In genomic region chr11:95106440-95107236, GRCm38 (mm10) we compare ENCODE assay signal across 8 mouse cellular contexts. TPM values are rescaled to one million over a fixed set of nuclear protein-coding genes. Genes with fewer than 3 reads are reported as not detected.
DNase-seq lines count a peak whose midpoint lies in the region; ATAC-seq and TF ChIP-seq lines count a peak whose summit lies in the region.

No protein-coding gene starts in this region.

- peaks cover 0 to 1% of the 10 kb centered on the region in 2 experiments; a peak in 2 of 4 replicates for H3K27me3 ChIP-seq in MEL (ENCODE audit: control insufficient read depth in 1 of 2, insufficient read depth in 2 of 2, low read length in 2 of 2)
- H3K27me3 ChIP-seq in forebrain, embryonic 12.5 days: peaks cover 29% of the 10 kb centered on the region
- no peaks in the 10 kb centered on the region for H3K27me3 ChIP-seq in heart, embryonic 16.5 days (ENCODE audit: control insufficient read depth, insufficient read depth, low read length)
- no peaks in the 10 kb centered on the region for H3K27me3 ChIP-seq in lung, embryonic 14.5 days (ENCODE audit: insufficient read depth, low read length)

- H3K9ac ChIP-seq in MEL (ENCODE audit: control insufficient read depth, low read depth, low read length, poor library complexity, severe bottlenecking): no peak overlapping the region
- peak overlapping the region; percentile 12; the same call in 1 of the 2 replicates for H3K9ac ChIP-seq in forebrain, embryonic 12.5 days
- no peak overlapping the region for H3K9ac ChIP-seq in heart, embryonic 16.5 days (ENCODE audit: low read length)
- no peak overlapping the region for H3K9ac ChIP-seq in lung, embryonic 14.5 days

- TF ChIP-seq CTCF in MEL (IDR thresholded peaks at IDR 0.05 in 2 of 3, conservative IDR thresholded peaks at IDR 0.05 in 1 of 3; ENCODE audit: control insufficient read depth in 1 of 3, insufficient read depth in 1 of 3, low read depth in 2 of 3, low read length in 3 of 3, poor library complexity in 1 of 3, severe bottlenecking in 1 of 3): peak; percentile 92 to 99 (median 96)
- peak; percentile 97 for TF ChIP-seq CTCF in lung, embryonic 14.5 days (IDR thresholded peaks at IDR 0.05; ENCODE audit: low read depth)

- DNase-seq in MEL (ENCODE audit: low read depth, low spot score): peak; percentile 68
- peak; percentile 34 for DNase-seq in c-Kit-negative CD71-positive TER-119-positive erythroid progenitor cells, embryonic 14.5 days (ENCODE audit: low read depth, low spot score)
- DNase-seq in kidney, postnatal 25 days: peak; percentile 80 to 89
- peak; percentile 90 for DNase-seq in lung, embryonic 14.5 days
- peak; percentile 78 for DNase-seq in ovary, postnatal 14 days (ENCODE audit: low spot score)
- peak; percentile 60 for DNase-seq in thymus, postnatal 25 days

- H3K4me2 ChIP-seq in forebrain, embryonic 12.5 days: peak overlapping the region; percentile 27; the same call in 1 of the 2 replicates
- H3K4me2 ChIP-seq in heart, embryonic 16.5 days (ENCODE audit: low read depth, low read length): peak overlapping the region; percentile 19; the same call in 1 of the 2 replicates
- H3K4me2 ChIP-seq in lung, embryonic 14.5 days: peak overlapping the region; percentile 13; the same call in 1 of the 2 replicates

- H3K9me3 ChIP-seq in MEL (replicated peaks; ENCODE audit: insufficient read depth, low read length): no peaks in the 10 kb centered on the region
- H3K9me3 ChIP-seq in forebrain, embryonic 12.5 days: no peaks in the 10 kb centered on the region
- peaks cover 2% of the 10 kb centered on the region; the same call in 1 of the 2 replicates for H3K9me3 ChIP-seq in heart, embryonic 16.5 days (replicated peaks; ENCODE audit: control insufficient read depth, low read length)
- no peaks in the 10 kb centered on the region for H3K9me3 ChIP-seq in lung, embryonic 14.5 days (ENCODE audit: low read depth, low read length)

- no peak overlapping the region for H3K4me3 ChIP-seq in MEL (ENCODE audit: control insufficient read depth in 1 of 2, insufficient read depth in 1 of 2, low read depth in 2 of 2, low read length in 2 of 2)
- no peak overlapping the region for H3K4me3 ChIP-seq in forebrain, embryonic 12.5 days (replicated peaks)
- no peak overlapping the region for H3K4me3 ChIP-seq in heart, embryonic 16.5 days (ENCODE audit: low read length)
- H3K4me3 ChIP-seq in lung, embryonic 14.5 days (ENCODE audit: low read depth, low read length): no peak overlapping the region

- no peaks in the 10 kb centered on the region for H3K79me2 ChIP-seq in MEL (ENCODE audit: control insufficient read depth, insufficient read depth, low read length, poor library complexity)

- WGBS in forebrain, embryonic 12.5 days: 31% methylated on average over 23 of the region's 23 CpGs
- 32% methylated on average over 23 of the region's 23 CpGs for WGBS in heart, embryonic 16.5 days
- WGBS in lung, embryonic 14.5 days: 31% methylated on average over 23 of the region's 23 CpGs

- peak; percentile 65; the same call in 1 of the 2 replicates for ATAC-seq in forebrain, embryonic 12.5 days (ENCODE audit: low FRiP score)
- no peak for ATAC-seq in heart, embryonic 16.5 days (replicated peaks; ENCODE audit: extremely low read depth, insufficient read depth, low FRiP score)
- ATAC-seq in lung, embryonic 14.5 days (ENCODE audit: insufficient read depth): peak; percentile 39; the same call in 1 of the 2 replicates

- peaks cover 0 to 5% of the 10 kb centered on the region in 2 experiments; a peak in 2 of 4 replicates for H3K36me3 ChIP-seq in MEL (ENCODE audit: control insufficient read depth in 1 of 2, insufficient read depth in 2 of 2, low read length in 2 of 2)
- H3K36me3 ChIP-seq in forebrain, embryonic 12.5 days (replicated peaks): no peaks in the 10 kb centered on the region
- no peaks in the 10 kb centered on the region for H3K36me3 ChIP-seq in heart, embryonic 16.5 days (ENCODE audit: control insufficient read depth, insufficient read depth)
- no peaks in the 10 kb centered on the region for H3K36me3 ChIP-seq in lung, embryonic 14.5 days (ENCODE audit: insufficient read depth)

- no peak for TF ChIP-seq EP300 in MEL (IDR thresholded peaks at IDR 0.05; ENCODE audit: low read depth in 1 of 2, low read length in 2 of 2)

- H3K27ac ChIP-seq in MEL (ENCODE audit: control insufficient read depth, low read depth, low read length): no peak overlapping the region
- H3K27ac ChIP-seq in forebrain, embryonic 12.5 days: no peak overlapping the region
- no peak overlapping the region for H3K27ac ChIP-seq in heart, embryonic 16.5 days (ENCODE audit: low read length)
- no peak overlapping the region for H3K27ac ChIP-seq in lung, embryonic 14.5 days (ENCODE audit: low read depth)

- TF ChIP-seq RAD21 in MEL (IDR thresholded peaks at IDR 0.05; ENCODE audit: low read depth, low read length): peak; percentile 71

- peaks cover 0 to 7% of the 10 kb centered on the region in 2 experiments; a peak in 1 of 4 replicates for H3K4me1 ChIP-seq in MEL (ENCODE audit: control insufficient read depth in 1 of 2, insufficient read depth in 2 of 2, low read length in 2 of 2)
- H3K4me1 ChIP-seq in forebrain, embryonic 12.5 days: peaks cover 19% of the 10 kb centered on the region
- H3K4me1 ChIP-seq in heart, embryonic 16.5 days (ENCODE audit: control insufficient read depth, insufficient read depth, low read length): peaks cover 9% of the 10 kb centered on the region; the same call in 1 of the 2 replicates
- H3K4me1 ChIP-seq in lung, embryonic 14.5 days (ENCODE audit: insufficient read depth): peaks cover 16% of the 10 kb centered on the region; the same call in 1 of the 2 replicates

- no peak for TF ChIP-seq POLR2A in MEL (IDR thresholded peaks at IDR 0.05; ENCODE audit: control insufficient read depth in 1 of 2, insufficient read depth in 1 of 2, low read depth in 1 of 2, low read length in 2 of 2, poor library complexity in 1 of 2)

TF ChIP-seq in MEL, 35 proteins besides CTCF, POLR2A, EP300 and RAD21:
- no peak for TF ChIP-seq TAL1 (IDR thresholded peaks at IDR 0.05; ENCODE audit: low read length)
- TF ChIP-seq SMC3 (IDR thresholded peaks at IDR 0.05; ENCODE audit: low read depth, low read length): peak; percentile 90
- peak; percentile 73 for TF ChIP-seq ZC3H11A (IDR thresholded peaks at IDR 0.05; ENCODE audit: low read depth, low read length)

RNA-seq across cellular contexts. Expression of gene Dlx3, which starts 13.3 kb away (rescaled TPM):
- not detected in 2 replicates for total RNA-seq in MEL (2012; rRNA removed)
- polyA plus RNA-seq in MEL (2012; ENCODE audit: insufficient read depth in 1 of 2, insufficient read length in 2 of 2, low read depth in 1 of 2, low replicate concordance in 2 of 2, missing spikeins in 1 of 2): not detected
- 1.0 and 1.1 TPM in 2 replicates for polyA plus RNA-seq in forebrain, embryonic 12.5 days (2016; fragmentation: Nextera tagmentation; extraction: Ambion mirVana)
- polyA plus RNA-seq in heart, embryonic 16.5 days (2015; fragmentation: Nextera tagmentation; extraction: Ambion mirVana): 0.07 and 0.11 TPM in 2 replicates
- 0.11 and 0.18 TPM in 2 replicates for polyA plus RNA-seq in lung, embryonic 14.5 days (2014; fragmentation: Nextera tagmentation; extraction: Ambion mirVana)

RNA-seq across cellular contexts. Expression of gene Itga3, which starts 30.0 kb away (rescaled TPM):
- not detected in 2 replicates for total RNA-seq in MEL (2012; rRNA removed)
- not detected for polyA plus RNA-seq in MEL (2012; ENCODE audit: insufficient read depth in 1 of 2, insufficient read length in 2 of 2, low read depth in 1 of 2, low replicate concordance in 2 of 2, missing spikeins in 1 of 2)
- 3.8 and 5.2 TPM in 2 replicates for polyA plus RNA-seq in forebrain, embryonic 12.5 days (2016; fragmentation: Nextera tagmentation; extraction: Ambion mirVana)
- polyA plus RNA-seq in heart, embryonic 16.5 days (2015; fragmentation: Nextera tagmentation; extraction: Ambion mirVana): 9.6 and 11.5 TPM in 2 replicates
- polyA plus RNA-seq in lung, embryonic 14.5 days (2014; fragmentation: Nextera tagmentation; extraction: Ambion mirVana): 27.1 and 28.4 TPM in 2 replicates

RNA-seq across cellular contexts. Expression of gene Dlx4, which starts 39.4 kb away (rescaled TPM):
- not detected in 2 replicates for total RNA-seq in MEL (2012; rRNA removed)
- not detected for polyA plus RNA-seq in MEL (2012; ENCODE audit: insufficient read depth in 1 of 2, insufficient read length in 2 of 2, low read depth in 1 of 2, low replicate concordance in 2 of 2, missing spikeins in 1 of 2)
- polyA plus RNA-seq in forebrain, embryonic 12.5 days (2016; fragmentation: Nextera tagmentation; extraction: Ambion mirVana): 0.20 TPM in 1 of 2 replicates, not detected in the other
- 0.09 and 0.17 TPM in 2 replicates for polyA plus RNA-seq in heart, embryonic 16.5 days (2015; fragmentation: Nextera tagmentation; extraction: Ambion mirVana)
- 0.31 and 0.57 TPM in 2 replicates for polyA plus RNA-seq in lung, embryonic 14.5 days (2014; fragmentation: Nextera tagmentation; extraction: Ambion mirVana)

Comparison
In these comparisons a context has a peak if more than half of its experiments do, and no peak if none do; other contexts are left out.
1. DNase-seq: peak in every context shown above with its lines; median percentile 90 in lung, embryonic 14.5 days; 84 in kidney, postnatal 25 days; 78 in ovary, postnatal 14 days; 68 in MEL; 60 in thymus, postnatal 25 days; 34 in c-Kit-negative CD71-positive TER-119-positive erythroid progenitor cells, embryonic 14.5 days.